Mouse (Mus musculus): ENCODE measurements around the gene Fbxw8. TPM values are rescaled to one million over a fixed set of nuclear protein-coding genes. Genes with fewer than 3 reads are reported as not detected.

Fbxw8 gene
- polyA plus RNA-seq, 3 experiments from 2014 or later, result 3.2 to 3.5 (median 3.3) TPM

DNA sequence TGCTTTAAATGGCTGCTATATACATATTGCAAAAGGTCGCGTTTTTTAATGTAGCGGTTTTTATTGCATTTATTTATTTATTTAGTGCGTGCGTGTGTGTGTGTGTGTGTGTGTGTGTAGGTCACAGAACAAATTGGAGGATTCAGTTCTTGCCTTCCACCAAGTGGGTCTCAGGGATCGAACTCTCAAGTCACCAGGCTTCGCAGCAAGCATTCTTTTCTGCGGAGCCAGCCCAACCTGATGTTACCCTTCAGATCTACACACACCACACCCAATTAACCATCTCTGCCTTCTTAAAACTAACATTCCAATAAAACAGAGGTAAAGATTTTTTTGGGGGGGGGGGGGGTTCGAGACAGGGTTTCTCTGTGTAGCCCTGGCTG, 292 bp upstream of the Fbxw8 start:
- ATAC-seq, result no peak

DNA sequence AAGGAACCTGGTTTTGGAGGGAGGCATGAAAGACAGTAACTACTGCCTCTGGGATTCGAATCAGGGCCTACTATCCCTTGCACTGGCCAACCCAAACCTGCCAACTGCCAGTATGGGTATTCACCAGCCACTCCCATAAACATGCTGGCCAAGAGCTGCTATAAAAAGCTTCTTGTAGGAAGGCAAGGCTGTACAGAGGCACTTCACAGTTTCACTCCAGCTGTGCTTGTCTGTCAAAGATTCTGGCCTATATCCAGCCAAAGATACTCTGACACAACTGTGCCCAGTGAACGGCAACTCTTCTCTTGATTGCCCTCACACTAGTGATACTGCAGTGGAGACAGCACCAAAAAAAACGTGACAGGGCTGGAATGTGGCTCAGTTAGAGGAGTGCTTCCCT, 5.6 kb downstream of the Fbxw8 start:
- ATAC-seq, result no peak

DNA sequence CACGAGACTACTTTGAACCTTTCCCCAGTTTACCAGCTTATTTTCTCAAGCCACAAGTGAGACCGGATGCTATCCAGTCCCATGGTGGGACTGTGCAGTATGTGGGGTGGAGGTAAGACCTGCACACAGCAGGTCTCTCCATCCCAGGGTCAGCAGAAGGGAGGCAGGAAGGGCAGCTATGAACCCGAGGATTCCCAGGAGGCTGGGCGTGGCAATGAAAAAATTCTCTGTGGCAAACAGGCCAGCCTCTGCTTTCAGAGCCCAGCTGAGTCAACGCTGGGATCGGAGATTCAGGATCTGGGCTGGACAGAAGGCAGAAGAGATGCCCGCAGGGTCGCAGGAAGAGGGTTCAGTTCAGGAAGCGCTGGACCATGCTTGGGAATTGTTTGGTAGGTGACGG, 8.0 kb downstream of the Fbxw8 start:
- ATAC-seq, result no peak

DNA sequence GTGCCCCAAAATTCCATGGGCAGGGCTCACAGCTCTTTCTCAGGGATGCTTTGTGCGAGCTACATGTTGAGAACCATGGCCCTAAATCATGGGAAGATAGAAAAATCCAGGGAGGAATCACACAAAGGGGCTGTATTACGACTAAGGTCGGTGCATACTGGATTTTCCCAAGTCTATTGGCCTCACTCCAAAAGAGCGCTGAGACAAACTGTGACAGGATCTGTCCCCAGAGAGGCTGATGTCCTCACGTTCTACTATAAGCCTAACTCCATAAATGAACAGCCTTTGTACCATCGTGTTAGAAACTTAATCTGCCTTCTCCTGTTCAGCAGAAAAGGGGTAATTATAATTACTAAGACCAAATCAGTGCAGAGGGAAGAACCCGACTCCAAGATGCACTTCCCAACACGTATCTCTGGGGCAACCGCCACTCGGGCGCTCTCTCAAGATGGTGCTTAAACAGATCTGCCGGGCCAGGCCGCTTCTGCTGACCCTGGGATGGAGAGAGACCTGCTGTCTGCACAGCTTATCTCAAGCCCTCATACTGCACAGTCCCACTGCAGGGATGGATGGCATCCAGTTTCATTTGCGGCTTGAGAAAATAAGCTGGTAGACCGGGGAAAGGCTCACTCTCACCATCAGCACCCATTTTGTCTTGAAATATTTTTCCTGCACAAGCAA, 9.1 kb downstream of the Fbxw8 start:
- ATAC-seq, result no peak

DNA sequence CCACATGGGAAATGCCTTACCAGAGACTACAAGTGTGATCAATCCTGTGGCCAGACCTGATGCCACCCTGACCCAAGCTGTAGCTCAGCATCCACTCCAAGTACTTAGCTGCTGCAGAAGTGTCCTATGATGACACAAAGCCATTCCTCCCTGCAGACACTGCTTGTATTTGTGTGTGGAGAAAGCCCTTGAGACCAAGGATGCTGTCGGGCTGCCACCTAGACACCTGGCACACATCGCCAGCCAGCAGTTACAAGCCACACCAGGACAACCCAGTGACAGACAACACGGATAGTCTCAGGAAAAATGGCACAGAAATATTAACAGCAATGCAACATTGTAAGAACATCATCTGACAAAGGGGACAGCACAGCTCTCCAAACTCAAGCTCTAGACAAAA, 9.8 kb downstream of the Fbxw8 start:
- ATAC-seq, result no peak

DNA sequence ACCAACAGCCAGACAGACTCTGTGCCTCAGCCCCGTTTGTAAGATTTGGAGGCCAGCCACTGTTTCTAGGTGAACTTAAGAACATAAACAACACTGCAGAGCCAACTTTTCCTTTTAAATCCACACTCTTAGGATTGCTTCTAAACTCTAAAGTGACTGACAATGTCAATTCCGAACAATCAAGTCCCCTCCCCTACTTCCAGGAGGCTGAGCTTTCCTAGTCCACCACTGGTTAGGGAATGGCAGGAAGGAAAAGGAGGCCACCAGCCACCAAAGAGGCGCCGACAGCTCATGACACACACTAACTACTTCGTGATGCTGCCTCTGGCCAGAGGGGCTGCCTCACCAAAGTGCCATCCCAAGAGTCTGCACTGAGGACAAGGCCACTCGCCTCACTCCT, 10.5 kb downstream of the Fbxw8 start:
- no peak for ATAC-seq

DNA sequence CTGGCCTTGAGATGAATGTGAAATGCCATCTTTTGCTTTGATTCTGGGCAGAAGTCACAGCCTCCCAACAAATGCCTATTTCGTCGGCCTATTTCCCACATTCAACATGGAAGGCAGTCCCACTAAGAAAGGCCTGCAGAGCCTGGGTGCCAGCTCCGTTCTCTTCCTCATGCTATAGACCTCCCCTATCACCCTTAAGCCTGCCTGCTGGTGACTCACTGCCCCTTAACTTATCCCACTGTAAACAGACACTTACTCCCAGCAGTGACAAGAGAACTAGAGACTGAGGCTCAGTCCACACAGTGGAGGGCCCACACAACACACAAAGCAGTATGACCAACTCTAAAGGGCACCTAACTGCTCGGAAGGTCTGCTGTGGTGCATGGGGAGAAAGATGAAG, 10.9 kb downstream of the Fbxw8 start:
- no peak for ATAC-seq

DNA sequence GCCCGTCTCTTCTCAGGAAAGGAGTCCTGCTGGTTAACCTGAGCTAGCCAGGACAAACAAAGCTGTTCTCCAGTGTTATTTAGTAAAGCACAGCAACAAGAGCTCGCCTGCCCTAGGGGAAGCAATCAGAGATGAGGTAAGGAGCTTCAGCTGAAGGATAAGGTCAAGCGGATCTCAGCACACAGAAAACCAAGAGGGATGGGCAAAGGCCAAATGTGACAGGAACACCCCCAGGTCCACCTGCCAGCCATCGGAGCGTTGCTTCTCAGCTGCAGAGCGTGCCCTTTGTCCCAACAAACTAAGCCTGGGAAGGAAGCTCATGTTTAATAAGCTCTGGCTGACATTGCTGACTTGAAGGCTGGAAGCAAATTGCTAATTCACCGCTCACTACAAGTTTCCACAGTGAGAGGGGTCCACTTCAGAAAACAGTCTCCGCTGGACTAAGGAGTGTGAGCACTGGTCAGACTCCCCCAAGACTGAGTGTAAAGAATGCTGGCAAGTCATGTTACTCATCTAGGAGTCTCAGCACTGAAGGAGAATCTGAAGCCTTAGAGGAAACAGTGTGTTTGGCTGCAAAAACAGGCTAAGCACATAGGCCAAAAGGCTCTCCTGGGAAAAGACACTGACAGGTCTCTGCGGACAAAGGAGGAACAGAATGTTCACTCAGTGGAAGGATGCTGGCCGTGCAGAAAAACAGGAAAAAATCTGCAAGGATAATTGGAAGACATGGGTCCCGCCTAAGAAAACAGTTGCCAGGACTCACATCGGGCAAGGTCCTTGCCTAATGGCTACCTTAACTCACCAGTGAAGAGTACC, 11.8 kb downstream of the Fbxw8 start:
- ATAC-seq, result no peak

DNA sequence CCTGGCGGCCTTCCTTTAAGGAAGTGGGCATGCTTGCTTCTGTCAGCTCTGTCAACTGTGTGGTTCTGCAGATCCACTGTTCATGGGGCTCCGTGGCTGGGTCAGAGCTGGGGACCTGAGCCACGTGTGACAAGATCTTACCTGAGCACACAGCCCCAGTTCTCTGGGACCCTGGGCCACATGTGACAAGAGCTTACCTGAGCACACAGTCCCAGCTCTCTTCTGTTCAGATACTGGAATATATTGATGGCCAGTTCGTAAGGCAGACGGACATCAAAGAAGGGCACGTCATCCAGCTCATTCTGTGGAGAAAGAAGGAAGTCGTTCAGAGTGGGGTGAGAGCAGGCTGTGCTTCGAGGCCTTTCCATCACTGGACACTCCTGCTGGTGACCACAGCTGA, 12.8 kb downstream of the Fbxw8 start:
- ATAC-seq, result no peak

DNA sequence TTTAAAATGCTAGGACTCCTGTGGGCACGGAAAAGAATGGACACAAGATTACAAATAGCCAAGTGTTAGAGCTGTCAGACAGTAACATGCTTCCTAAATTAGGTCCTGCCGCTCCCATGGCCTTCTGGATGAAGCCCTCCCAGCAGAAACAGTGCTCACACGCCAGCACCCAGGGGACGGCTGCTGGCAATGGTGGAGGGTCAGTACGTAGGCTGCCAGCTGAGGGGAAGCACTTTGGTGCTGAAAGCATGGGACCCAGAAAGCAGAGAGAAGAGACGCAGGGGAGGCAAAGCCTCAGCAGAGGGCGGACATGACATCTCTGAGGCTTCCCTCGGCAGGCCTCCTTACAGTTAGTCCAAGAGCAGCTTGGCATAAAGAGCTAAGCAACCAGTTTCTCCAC, 15.6 kb downstream of the Fbxw8 start:
- ATAC-seq, result no peak

DNA sequence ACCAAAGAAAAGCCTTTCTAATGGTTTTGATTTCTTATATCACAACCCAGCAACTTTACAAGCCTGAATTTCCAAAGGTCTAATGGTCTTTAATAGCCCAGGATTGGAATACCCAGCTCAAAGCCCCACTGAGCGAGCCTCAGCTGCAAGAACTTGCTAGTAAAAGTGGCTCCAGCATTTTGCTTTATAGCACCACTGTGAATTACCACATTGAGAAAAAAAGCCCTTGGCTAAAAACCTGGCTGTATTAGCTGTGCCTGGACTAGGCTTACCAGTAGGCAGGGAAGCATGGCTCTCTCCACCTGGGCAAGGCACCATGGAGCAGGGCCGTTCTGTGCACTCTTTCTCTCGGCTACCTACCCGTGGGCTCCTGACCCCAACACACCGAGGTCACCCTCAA, 18.9 kb downstream of the Fbxw8 start:
- ATAC-seq, result no peak

DNA sequence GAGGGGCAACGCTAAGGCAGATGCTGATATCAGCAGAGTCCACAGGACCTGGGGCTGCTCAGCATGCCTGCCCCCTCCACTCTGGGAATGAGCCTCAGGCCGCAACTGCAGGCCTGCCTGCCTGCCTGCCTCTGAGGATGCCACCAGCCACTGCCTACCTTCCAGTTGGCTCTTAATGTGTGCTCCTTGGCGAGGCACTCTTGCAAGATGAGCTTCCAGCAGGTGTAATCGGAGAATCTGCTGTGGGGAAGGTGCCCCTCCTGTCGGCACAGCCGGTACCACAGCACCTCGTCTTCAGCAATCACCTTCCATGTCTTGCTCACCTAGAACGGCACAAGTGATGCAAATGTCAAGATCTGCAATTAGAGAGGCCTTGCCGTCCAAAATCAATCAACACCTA, 26.6 kb downstream of the Fbxw8 start:
- no peak for ATAC-seq

DNA sequence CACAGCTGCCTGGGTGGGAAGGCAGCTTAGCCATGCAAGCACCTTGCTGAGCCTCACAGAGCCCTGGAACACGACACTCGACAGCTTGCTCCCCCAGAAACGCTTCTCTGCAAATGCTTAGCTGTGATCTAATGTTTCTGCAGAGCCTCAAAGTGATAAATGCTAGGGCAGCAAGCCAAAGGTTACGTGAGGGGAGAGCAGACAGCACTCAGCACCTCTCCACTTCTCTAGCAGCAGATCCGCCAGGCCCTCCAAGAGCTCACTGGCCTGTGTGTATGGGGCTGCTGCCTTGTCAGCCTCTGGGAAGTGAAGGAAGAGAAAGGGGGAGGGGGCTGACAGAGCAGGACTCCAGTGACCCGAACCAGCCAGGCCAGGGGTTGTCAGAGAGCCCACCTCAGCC, 27.1 kb downstream of the Fbxw8 start:
- no peak for ATAC-seq

DNA sequence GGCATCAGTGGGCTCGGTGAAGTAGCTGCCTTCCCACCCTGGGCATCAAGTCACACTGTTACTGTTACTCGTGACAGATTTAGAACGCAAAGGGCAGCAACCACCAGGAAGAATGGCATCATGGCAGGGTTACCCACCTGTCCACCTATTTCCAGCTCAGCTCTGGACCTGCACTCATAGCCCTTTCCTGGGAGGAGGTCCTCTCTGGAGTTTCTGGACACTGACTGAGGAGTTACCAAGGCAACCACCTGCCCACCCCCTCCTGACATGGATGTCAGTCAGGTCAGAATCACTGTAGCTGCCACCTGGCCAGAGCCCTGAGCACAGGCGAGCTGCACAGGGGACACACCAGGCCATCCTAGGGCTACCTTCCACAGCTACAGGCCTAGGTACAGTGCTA, 28.6 kb downstream of the Fbxw8 start:
- ATAC-seq, result no peak

DNA sequence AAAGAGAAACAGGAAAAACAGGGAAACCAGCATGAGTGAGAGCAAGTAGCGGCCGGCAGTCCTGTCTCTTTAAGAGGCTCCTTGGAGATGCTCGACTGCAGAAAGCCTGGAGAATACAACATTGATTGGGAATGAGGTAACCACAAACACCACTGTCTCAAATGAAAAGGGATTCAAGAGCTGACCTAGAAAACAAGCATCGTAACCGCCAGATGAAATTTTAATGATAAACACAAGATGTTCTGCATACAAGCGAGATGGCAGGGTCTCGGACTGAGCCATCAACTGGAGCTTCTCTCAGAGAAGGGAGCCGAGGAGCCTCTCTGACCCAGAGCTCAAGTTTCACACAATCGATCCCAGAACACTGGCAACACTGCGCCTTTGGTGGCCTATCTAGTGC, 32.2 kb downstream of the Fbxw8 start:
- ATAC-seq, result no peak

DNA sequence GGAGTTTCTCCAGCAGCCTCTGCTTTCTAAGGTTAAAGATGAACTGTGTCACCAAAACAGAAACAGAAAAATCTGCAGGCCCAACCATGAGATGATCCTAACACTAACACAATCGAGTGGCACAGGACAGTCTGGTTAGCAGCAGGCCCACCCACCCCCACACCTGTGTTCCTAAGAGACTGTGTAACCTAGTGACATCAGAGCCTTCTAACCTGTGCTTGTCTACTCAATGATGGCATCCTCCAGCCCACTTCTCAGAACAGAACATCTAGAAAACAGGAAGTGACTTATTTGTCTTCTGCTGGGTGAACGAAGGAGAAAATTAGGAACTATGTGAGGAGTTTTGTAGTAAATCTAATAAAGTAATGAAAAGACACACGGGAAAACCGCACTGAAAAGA, 33.3 kb downstream of the Fbxw8 start:
- peak; percentile 56 for ATAC-seq

DNA sequence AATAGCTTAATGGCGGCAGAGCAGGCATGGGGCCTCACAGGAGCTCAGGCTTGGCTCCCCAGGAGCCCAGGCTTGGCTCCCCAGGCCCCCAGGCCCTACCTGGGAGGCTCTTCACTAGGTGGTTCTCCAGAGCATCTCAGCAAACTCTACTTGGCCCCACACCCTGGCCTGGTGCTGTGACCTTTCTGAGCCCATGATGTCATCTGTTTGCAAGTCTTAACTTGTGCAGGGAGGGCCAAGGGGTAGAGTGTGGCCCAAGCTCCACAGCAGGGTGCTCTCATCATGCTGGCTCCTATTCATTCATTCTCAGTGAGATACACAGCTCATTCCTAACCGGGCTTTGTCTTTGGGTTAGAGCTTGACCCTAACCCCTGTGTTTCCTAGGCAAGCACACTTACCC, 34.6 kb downstream of the Fbxw8 start:
- ATAC-seq, result no peak

DNA sequence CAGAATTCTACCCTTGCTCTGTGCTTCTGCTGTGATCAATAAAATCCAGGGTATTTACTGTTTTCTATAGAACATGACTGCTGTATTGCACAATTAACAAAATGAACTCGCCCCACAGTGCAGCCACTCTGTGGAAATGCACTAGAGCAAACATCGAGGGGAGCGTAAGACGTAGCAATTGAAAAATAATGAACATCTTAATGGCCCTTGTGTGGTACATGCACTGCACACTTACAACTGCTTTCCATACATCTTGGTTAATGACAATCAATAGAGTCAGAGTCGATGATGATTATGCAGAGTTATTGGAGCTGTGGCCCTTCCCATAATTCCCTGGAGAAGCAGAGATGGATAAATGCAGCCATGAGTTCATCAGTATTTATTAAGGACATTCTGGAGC, 36.3 kb downstream of the Fbxw8 start:
- ATAC-seq, result no peak

DNA sequence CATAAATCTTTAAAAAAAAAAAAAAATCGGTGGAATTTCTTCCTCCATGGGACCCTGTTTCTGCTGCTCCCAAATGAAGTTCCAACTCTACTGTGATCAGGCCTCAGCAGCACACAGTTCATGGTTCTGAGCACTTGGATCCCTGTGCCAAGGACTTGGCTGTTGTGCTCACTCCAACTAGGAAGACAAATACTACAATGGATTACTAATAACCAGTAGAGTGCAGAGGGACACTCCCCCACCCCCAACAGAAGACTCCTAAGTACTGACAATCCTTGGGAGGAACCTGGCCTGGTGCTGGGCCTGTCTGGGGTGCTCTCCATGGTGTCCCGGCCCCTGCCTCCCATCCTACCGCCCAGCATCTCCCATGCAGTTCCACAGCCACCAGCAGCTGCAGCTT, 36.9 kb downstream of the Fbxw8 start:
- ATAC-seq, result no peak

DNA sequence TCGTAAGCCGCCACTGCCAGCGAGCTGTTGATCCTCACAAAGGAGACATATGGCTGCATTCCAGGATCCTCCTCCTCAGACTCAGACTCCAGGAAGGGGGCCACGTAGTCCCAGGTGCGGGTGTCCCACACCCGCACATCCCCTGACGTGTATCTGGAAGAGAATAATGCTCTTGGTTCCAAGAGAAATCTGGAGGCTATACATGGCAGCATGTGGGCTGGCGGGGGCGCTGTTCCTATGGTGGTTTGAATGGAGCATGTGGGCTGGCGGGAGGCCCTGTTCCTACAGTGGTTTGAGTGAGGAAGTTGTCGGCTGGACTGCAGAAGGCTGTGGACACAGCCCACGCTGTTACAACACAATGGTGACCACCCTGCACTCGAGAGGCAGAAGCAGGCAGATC, 41.6 kb downstream of the Fbxw8 start:
- ATAC-seq, result no peak

DNA sequence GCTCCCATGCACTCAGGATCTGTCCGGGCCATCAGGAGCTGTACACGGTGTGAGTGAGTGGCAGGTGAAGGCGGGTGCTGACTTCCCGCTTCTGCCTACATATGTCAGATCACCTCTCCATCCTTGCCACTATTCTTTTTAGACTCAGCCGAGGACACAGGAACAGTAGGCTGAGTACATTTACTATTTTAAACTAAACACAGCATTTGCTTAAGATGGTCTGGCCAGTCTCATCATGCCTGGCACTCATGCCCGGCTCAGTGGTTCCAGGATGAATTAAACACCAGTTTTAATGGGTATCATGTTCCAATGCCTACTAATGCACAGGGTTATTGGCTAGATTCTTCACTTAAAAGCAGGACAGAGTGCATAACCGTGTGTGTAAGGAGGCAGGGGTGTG, 42.2 kb downstream of the Fbxw8 start:
- no peak for ATAC-seq

DNA sequence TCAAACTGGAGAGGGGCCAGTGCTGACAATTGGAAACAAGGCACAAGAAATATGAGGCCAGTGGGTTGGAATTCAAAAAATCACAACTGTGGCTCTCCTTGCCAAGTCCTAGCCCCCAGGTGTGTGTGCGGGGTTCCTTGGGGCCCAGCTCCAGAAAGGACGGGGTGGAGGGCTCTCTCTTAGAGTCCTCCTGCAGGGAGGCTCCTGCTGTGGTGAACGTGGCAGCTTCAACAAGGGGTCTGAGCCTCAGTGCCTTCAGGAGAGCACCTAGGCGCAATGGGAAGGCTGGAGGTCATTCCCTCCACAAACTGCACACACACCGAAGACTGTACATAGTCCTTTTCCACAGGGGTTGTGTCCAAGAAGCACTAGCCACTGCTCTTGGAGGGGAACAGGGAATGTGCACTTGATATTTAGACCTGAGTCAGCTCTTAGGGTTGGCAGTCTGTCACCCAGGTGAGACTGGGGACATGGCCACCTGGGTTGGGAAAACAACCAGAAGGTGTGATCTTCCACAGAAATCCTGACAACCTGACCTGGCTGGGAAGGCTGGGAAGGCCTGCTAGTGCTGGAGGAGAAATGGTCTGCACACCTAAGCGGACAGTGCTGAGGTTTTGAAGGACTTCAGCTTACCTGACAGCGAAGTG, 46.3 kb downstream of the Fbxw8 start:
- ATAC-seq, result no peak

DNA sequence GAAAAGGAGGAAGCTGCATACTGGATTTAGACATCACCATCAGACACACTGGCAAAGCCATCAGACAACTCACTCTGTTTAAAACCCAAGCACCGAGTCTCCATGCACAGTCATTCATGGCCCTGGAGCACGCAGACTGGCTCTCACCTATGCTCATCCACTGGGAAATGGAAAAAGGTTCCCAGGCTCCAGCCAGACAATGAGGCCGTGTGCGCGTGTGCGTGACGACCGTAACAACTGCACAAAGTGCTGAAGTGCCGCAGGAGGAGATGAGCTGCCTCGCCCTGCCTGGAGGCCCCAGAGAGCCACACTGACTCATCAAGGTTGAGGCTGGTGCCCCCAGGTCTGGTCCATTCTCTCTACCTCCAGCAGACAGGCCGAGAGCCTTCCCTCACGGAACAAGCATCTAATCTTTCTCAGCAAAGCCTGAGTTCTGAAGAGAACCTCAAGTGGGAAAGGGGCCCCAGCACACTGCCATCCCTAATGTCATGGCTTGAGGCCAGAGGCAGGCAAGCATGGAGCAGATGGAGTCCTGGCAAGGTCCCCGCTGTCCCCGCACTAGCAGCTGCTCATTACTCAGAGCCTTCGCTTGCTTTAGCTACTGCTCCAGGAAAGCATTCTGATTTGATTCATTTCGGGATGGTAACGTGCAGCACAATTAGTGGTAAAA, 47.0 kb downstream of the Fbxw8 start:
- no peak for ATAC-seq

DNA sequence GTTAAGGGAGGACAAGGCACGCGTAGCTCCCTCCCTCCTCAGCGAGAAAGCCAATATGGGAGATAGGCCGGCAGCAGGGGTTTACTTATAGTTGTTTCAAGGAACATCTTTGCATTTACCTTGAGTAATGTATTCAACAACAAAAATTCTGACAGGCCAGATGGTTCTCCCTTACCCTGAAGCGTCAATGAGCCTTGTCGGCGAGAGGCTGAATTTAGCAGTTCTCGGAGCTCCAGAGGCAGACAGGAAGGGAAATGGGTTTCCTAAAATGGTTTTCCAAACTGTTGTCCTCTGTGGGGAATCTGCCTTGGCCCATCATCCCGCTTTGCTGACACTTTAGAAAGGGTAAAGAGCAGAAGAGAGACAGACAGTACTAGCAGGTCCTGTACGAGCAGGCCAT, 48.6 kb downstream of the Fbxw8 start:
- ATAC-seq, result no peak
